In genomic region chr6:106520367-106520766, GRCm38 (mm10) we compare ENCODE assay signal across 22 mouse cellular contexts.
DNase-seq lines count a peak whose midpoint lies in the region; ATAC-seq and TF ChIP-seq lines count a peak whose summit lies in the region.
"Had no signal": no experiment of that assay in that cellular context is flagged by ENCODE, and none has a peak within 500 bp of the region (broad histone marks: within the 10 kb centered on the region; RNA-seq: fewer than 3 reads in every experiment).

No protein-coding gene starts in this region.

- TF ChIP-seq POLR2A in bone marrow macrophage, adult 2 months (IDR thresholded peaks at IDR 0.05; ENCODE audit: borderline replicate concordance, low read depth, low read length), result no peak

- H3K36me3 ChIP-seq in forebrain, embryonic 12.5 days (replicated peaks), result no peaks in the 10 kb centered on the region
- no peaks in the 10 kb centered on the region for H3K36me3 ChIP-seq in forebrain, embryonic 16.5 days (ENCODE audit: control insufficient read depth, insufficient read depth)
- no peaks in the 10 kb centered on the region for H3K36me3 ChIP-seq in ES-E14 (ENCODE audit: control insufficient read depth, insufficient read depth, low read length, poor library complexity, severe bottlenecking)
- H3K36me3 ChIP-seq in hindbrain, embryonic 12.5 days, result no peaks in the 10 kb centered on the region
- H3K36me3 ChIP-seq: embryonic facial prominence, embryonic 10.5 days; embryonic facial prominence, embryonic 12.5 days; G1E had no signal

- no peak overlapping the region for H3K4me3 ChIP-seq in forebrain, embryonic 12.5 days (replicated peaks)
- H3K4me3 ChIP-seq in forebrain, embryonic 16.5 days (replicated peaks; ENCODE audit: low read length), result no peak overlapping the region
- H3K4me3 ChIP-seq in ES-E14 (ENCODE audit: insufficient read depth in 1 of 2, low read depth in 1 of 2, low read length in 2 of 2, poor library complexity in 1 of 2, severe bottlenecking in 1 of 2), result no peak overlapping the region
- no peak overlapping the region for H3K4me3 ChIP-seq in bone marrow macrophage, adult 2 months (ENCODE audit: insufficient read depth, low read length)
- no peak overlapping the region for H3K4me3 ChIP-seq in hindbrain, embryonic 12.5 days
- H3K4me3 ChIP-seq: embryonic facial prominence, embryonic 10.5 days; embryonic facial prominence, embryonic 12.5 days; gastrocnemius, adult 2 months had no signal

- H3K9ac ChIP-seq in forebrain, embryonic 12.5 days, result no peak overlapping the region
- no peak overlapping the region for H3K9ac ChIP-seq in forebrain, embryonic 16.5 days (replicated peaks; ENCODE audit: low read depth, low read length)
- no peak overlapping the region for H3K9ac ChIP-seq in ES-E14 (ENCODE audit: insufficient read depth, low read depth, low read length, poor library complexity, severe bottlenecking)
- no peak overlapping the region for H3K9ac ChIP-seq in hindbrain, embryonic 12.5 days
- H3K9ac ChIP-seq: embryonic facial prominence, embryonic 12.5 days; forebrain, postnatal 0 days had no signal

- no peak for TF ChIP-seq CTCF in bone marrow macrophage, adult 2 months (IDR thresholded peaks at IDR 0.05; ENCODE audit: low read depth, low read length)

- WGBS in forebrain, embryonic 12.5 days, result 26% methylated on average over 1 of the region's 1 CpGs
- WGBS in forebrain, embryonic 16.5 days, result 0% methylated on average over 1 of the region's 1 CpGs
- 65% methylated on average over 1 of the region's 1 CpGs for WGBS in hindbrain, embryonic 12.5 days

- no peaks in the 10 kb centered on the region for H3K9me3 ChIP-seq in forebrain, embryonic 12.5 days
- no peaks in the 10 kb centered on the region for H3K9me3 ChIP-seq in forebrain, embryonic 16.5 days (ENCODE audit: control insufficient read depth, low read length)
- no peaks in the 10 kb centered on the region for H3K9me3 ChIP-seq in ES-E14 (ENCODE audit: control insufficient read depth, insufficient read depth, low read depth, low read length)
- no peaks in the 10 kb centered on the region for H3K9me3 ChIP-seq in hindbrain, embryonic 12.5 days (replicated peaks)
- H3K9me3 ChIP-seq: embryonic facial prominence, embryonic 10.5 days; embryonic facial prominence, embryonic 12.5 days; G1E had no signal

- peaks cover 22% of the 10 kb centered on the region for H3K27me3 ChIP-seq in forebrain, embryonic 12.5 days
- H3K27me3 ChIP-seq in forebrain, embryonic 16.5 days (replicated peaks; ENCODE audit: control insufficient read depth, insufficient read depth, low read length), result no peaks in the 10 kb centered on the region
- no peaks in the 10 kb centered on the region for H3K27me3 ChIP-seq in hindbrain, embryonic 12.5 days
- H3K27me3 ChIP-seq: embryonic facial prominence, embryonic 12.5 days had no signal

- no peaks in the 10 kb centered on the region for H3K4me1 ChIP-seq in forebrain, embryonic 12.5 days
- no peaks in the 10 kb centered on the region for H3K4me1 ChIP-seq in forebrain, embryonic 16.5 days (replicated peaks; ENCODE audit: control insufficient read depth, insufficient read depth, low read length)
- H3K4me1 ChIP-seq in ES-E14 (ENCODE audit: control insufficient read depth in 2 of 2, insufficient read depth in 2 of 2, low read length in 2 of 2, poor library complexity in 1 of 2), result no peaks in the 10 kb centered on the region
- H3K4me1 ChIP-seq in bone marrow macrophage, adult 2 months (ENCODE audit: control insufficient read depth, insufficient read depth, low read length), result peaks cover 14% of the 10 kb centered on the region
- no peaks in the 10 kb centered on the region for H3K4me1 ChIP-seq in hindbrain, embryonic 12.5 days
- H3K4me1 ChIP-seq: embryonic facial prominence, embryonic 10.5 days; embryonic facial prominence, embryonic 12.5 days had no signal

- ATAC-seq in forebrain, embryonic 12.5 days (ENCODE audit: low FRiP score), result peak; percentile 60; the same call in 1 of the 2 replicates
- ATAC-seq in forebrain, embryonic 16.5 days, result no peak
- ATAC-seq in hindbrain, embryonic 12.5 days (ENCODE audit: low FRiP score), result no peak
- ATAC-seq: activated CD4-positive, CD25-positive, alpha-beta regulatory T cell, adult 4 months; forebrain, postnatal 0 days had no signal

- in situ Hi-C loops in ES-E14 (cut with MboI; ENCODE audit: low sequenced_read_pairs in 2 of 2, unreplicated experiment in 2 of 2), result no loop called here

- H3K27ac ChIP-seq in forebrain, embryonic 12.5 days, result no peak overlapping the region
- H3K27ac ChIP-seq in forebrain, embryonic 16.5 days (ENCODE audit: low read length), result no peak overlapping the region
- H3K27ac ChIP-seq in ES-E14 (ENCODE audit: insufficient read depth, low read depth, low read length, poor library complexity, severe bottlenecking), result no peak overlapping the region
- H3K27ac ChIP-seq in bone marrow macrophage, adult 2 months (ENCODE audit: insufficient read depth, low read depth, low read length), result peak overlapping the region; percentile 50
- H3K27ac ChIP-seq in hindbrain, embryonic 12.5 days, result no peak overlapping the region
- H3K27ac ChIP-seq: embryonic facial prominence, embryonic 10.5 days; embryonic facial prominence, embryonic 12.5 days; gastrocnemius, adult 2 months had no signal

- H3K4me2 ChIP-seq in forebrain, embryonic 12.5 days, result no peak overlapping the region
- no peak overlapping the region for H3K4me2 ChIP-seq in forebrain, embryonic 16.5 days (ENCODE audit: low read length)
- H3K4me2 ChIP-seq in hindbrain, embryonic 12.5 days (replicated peaks), result no peak overlapping the region
- H3K4me2 ChIP-seq: embryonic facial prominence, embryonic 12.5 days had no signal

- intact Hi-C loops in left cerebral cortex, postnatal 14 days (cut with DNase I), result no loop called here

- peak; percentile 1 for DNase-seq in ES-E14 (ENCODE audit: low read depth, low spot score)
- DNase-seq in Muller cell, postnatal 12 days (ENCODE audit: inconsistent ontology term), result peak; percentile 35
- DNase-seq in left cerebral cortex, postnatal 14 days (ENCODE audit: low spot score in 2 of 2), result no peak
- no peak for DNase-seq in frontal cortex, adult 2 months (ENCODE audit: extremely low spot score in 1 of 2, low spot score in 1 of 2)
- DNase-seq: adrenal gland, adult 8-10 months; adrenal gland, postnatal 14 days; adrenal gland, postnatal 36 days; cerebellum, adult 11-12 months; cerebellum, adult 2 months; cerebellum, adult 9-10 months; cerebellum, postnatal 10 days; cerebellum, postnatal 25 days; forebrain, postnatal 0 days; gastrocnemius, adult 2 months had no signal

TF ChIP-seq in ES-E14, 5 proteins besides CTCF, POLR2A, EP300 and RAD21:
- TF ChIP-seq MAFK (IDR thresholded peaks at IDR 0.05; ENCODE audit: insufficient read depth, low read depth, low read length) (no peak), HCFC1 (IDR thresholded peaks at IDR 0.05; ENCODE audit: borderline replicate concordance, insufficient read depth, low read length) (no peak), ZC3H11A (IDR thresholded peaks at IDR 0.05; ENCODE audit: borderline replicate concordance, low read depth, low read length) (no peak), CHD2 (IDR thresholded peaks at IDR 0.05; ENCODE audit: low read depth, low read length) (no peak), ZNF384 (IDR thresholded peaks at IDR 0.05; ENCODE audit: low read depth, low read length) (no peak)
TF ChIP-seq in ES-E14: peak in this region for 0.

Comparison
In these comparisons a context has a peak if more than half of its experiments do, and no peak if none do; other contexts are left out.
1. DNase-seq: peak in ES-E14 (single experiment) and Muller cell, postnatal 12 days (single experiment); none in left cerebral cortex, postnatal 14 days (0 of 2) and frontal cortex, adult 2 months (0 of 2).